Mouse (Mus musculus) forebrain, embryonic 11.5 days (tissue): ENCODE data around the gene Nt5c3b. TPM values are rescaled to one million over a fixed set of nuclear protein-coding genes. Genes with fewer than 3 reads are reported as not detected.

Source experiments
- ATAC-seq: fragments of 200-750 bp; cut with Nextera tagmentation; replicated peaks from 2 replicates; pipeline ENCODE4 v1.8.0; 2017; ENCODE audit warnings: moderate TSS enrichment; ENCODE audit not compliant: low FRiP score
- DNase-seq: peaks from one replicate; pipeline ENCODE4 v3.0.0-alpha.2; 2017; ENCODE audit warnings: low spot score
- H3K27ac ChIP-seq: fragments of 300-500 bp; sonication (generic); 2 replicates; pipeline ENCODE4 v1.5.1; 2014; ENCODE audit warnings: low read depth, low read length
- H3K27me3 ChIP-seq: fragments of 300-500 bp; sonication (generic); 2 replicates; pipeline ENCODE4 v1.6.1; 2014; ENCODE audit warnings: mild to moderate bottlenecking, low read length, mixed read lengths; ENCODE audit not compliant: control insufficient read depth, insufficient read depth
- H3K36me3 ChIP-seq: fragments of 300-500 bp; sonication (generic); 2 replicates; pipeline ENCODE4 v1.6.1; 2014; ENCODE audit warnings: mild to moderate bottlenecking, low read length, moderate library complexity, mixed read lengths; ENCODE audit not compliant: control insufficient read depth, insufficient read depth
- H3K4me1 ChIP-seq: fragments of 300-500 bp; sonication (generic); replicated peaks from 2 replicates; pipeline ENCODE4 v1.6.1; 2014; ENCODE audit warnings: low read length, mixed read lengths; ENCODE audit not compliant: control insufficient read depth, insufficient read depth
- H3K4me2 ChIP-seq: fragments of 300-500 bp; sonication (generic); 2 replicates; pipeline ENCODE4 v1.6.1; 2014; ENCODE audit warnings: low read depth, mild to moderate bottlenecking, low read length, moderate library complexity, mixed read lengths; ENCODE audit not compliant: severe bottlenecking
- H3K4me3 ChIP-seq: fragments of 300-500 bp; sonication (generic); 2 replicates; pipeline ENCODE4 v1.5.1; 2014; ENCODE audit warnings: low read depth, low read length
- H3K9ac ChIP-seq: fragments of 300-500 bp; sonication (generic); 2 replicates; pipeline ENCODE4 v1.6.1; 2014; ENCODE audit warnings: low read length
- H3K9me3 ChIP-seq: fragments of 300-500 bp; sonication (generic); 2 replicates; pipeline ENCODE4 v1.6.1; 2016; ENCODE audit warnings: low read length, mixed read lengths; ENCODE audit not compliant: control insufficient read depth
- WGBS: fragments of 180-500 bp; shearing (Covaris S2); extraction: QIAGEN DNeasy Blood & Tissue Kit; methylation state at CpG from one replicate; pipeline ENCODE4 v1.1.7; 2014; 5-methylcytosine and 5-hydroxymethylcytosine counted together
- polyA plus RNA-seq: library from polyadenylated mRNA; unstranded; fragments of >200 nt; fragmentation: Nextera tagmentation; extraction: Ambion mirVana; gene quantifications from 2 replicates; pipeline ENCODE4 v1.2.1, GENCODE M21; 2014

The Nt5c3b gene
- polyA plus RNA-seq, 1 experiment from 2014 or later: 104 TPM

- Histone ChIP-seq H3K4me3 (peak within 1 kb of the TSS; percentile 57), H3K36me3 (no peaks in the 10 kb centered on the region), H3K4me2 (peak within 1 kb of the TSS; percentile 67), H3K27ac (peak within 1 kb of the TSS; percentile 10; the same call in 1 of the 2 replicates), H3K9me3 (no peaks in the 10 kb centered on the region), H3K4me1 (peaks cover 13% of the 10 kb centered on the region; the same call in 1 of the 2 replicates), H3K9ac (peak within 1 kb of the TSS; percentile 69), H3K27me3 (peaks cover 9% of the 10 kb centered on the region)
- WGBS: under 1% methylated on average over 31 of the region's 31 CpGs
- ATAC-seq (peak; percentile 36), DNase-seq (peak; percentile 74)
Observed at GRCm38 (mm10) chr11:100414914-100415822, 26.4 kb downstream of the Nt5c3b start, which contains the start of gene Fkbp10. Fkbp10 (plus strand) TSS chr11:100415697.

DNA sequence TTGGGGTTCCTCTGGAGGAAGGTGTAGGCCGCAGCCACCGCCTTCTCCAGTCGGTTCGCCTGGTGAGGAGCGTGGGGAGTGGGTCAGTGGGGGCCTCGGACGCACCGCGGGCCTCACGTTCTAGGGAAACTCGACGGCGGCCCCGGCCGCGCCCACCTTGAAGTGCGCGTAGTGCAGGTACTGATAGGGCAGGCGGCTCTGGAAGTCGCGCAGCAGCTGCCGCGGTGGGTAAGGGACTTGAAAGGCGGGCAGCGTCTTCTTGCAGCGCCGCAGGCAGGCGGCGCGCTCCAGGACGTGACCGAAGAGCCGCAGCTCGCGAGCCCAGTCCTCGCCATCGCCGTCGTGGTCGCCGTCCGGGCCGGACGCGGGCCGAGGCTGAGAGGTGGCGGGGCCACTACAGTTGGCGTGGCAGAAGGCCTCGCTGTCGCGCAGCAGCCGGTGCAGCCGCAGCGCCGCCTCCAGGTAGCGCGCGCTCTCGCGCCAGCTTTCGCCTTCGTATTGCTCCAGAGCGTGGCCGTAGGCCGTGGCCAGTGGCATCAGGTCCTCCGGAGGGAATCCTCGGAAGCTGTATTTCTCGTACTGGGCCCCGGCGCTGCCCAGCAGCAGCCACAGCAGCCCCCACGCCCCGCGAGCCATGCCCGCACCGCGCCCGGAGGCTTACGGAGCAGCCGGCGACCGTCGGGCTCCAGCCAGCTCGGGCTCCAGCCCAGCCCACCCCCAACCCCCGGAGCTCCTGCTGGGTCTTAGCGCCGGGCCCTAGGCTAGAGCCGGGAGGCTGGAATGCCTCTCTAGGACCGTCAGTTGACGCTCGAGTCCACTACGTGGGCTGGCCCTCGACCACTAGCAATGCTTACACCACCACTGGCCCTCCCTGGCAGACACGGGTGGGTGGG lies 27.3 kb downstream of the Nt5c3b start, which contains the start of gene P3h4:
TSS of gene P3h4 (minus strand) at position 816 of the 893 bp plus-strand sequence.
- WGBS: 2% methylated on average over 86 of the region's 93 CpGs
- Histone ChIP-seq H3K27ac (peak within 1 kb of the TSS; percentile 10; the same call in 1 of the 2 replicates), H3K9me3 (no peaks in the 10 kb centered on the region), H3K9ac (peak within 1 kb of the TSS; percentile 69), H3K4me1 (peaks cover 13% of the 10 kb centered on the region; the same call in 1 of the 2 replicates), H3K4me3 (peak within 1 kb of the TSS; percentile 57), H3K27me3 (peaks cover 9% of the 10 kb centered on the region), H3K36me3 (no peaks in the 10 kb centered on the region), H3K4me2 (peak within 1 kb of the TSS; percentile 67)
- peak; percentile 90 for ATAC-seq
- DNase-seq: peak; percentile 89

DNA sequence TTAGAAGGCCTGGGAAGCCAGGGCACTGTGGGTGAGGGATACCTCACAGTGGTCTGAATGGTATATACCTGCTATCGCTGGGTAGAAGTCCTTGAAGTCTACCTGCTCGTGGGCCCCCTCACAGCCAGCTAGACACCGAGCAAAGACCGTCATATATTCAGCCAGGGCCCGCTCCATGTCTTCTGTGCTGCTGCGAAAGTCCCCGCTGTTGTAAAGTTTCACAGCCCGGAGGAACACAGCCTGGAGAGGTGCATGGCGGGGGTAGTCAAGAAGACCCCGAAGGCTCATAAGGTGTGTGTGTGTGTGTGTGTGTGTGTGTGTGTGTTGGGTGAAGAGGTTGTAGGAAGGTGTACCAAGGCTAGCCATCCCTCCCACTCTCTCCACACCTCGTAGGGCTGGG lies 28.1 kb downstream of the Nt5c3b start:
- H3K9ac ChIP-seq: peak overlapping the region; percentile 69
- peaks cover 9% of the 10 kb centered on the region for H3K27me3 ChIP-seq
- WGBS: 83% methylated on average over 11 of the region's 11 CpGs
- ATAC-seq (no peak), DNase-seq (no peak)
- H3K36me3 ChIP-seq: no peaks in the 10 kb centered on the region
- H3K9me3 ChIP-seq: no peaks in the 10 kb centered on the region
- H3K4me2 ChIP-seq: peak overlapping the region; percentile 67; the same call in 1 of the 2 replicates
- H3K4me3 ChIP-seq: peak overlapping the region; percentile 57
- no peak overlapping the region for H3K27ac ChIP-seq
- peaks cover 13% of the 10 kb centered on the region; the same call in 1 of the 2 replicates for H3K4me1 ChIP-seq

GRCm38 (mm10) chr11:100411736-100412135 lies 29.9 kb downstream of the Nt5c3b start:
- Histone ChIP-seq H3K4me3 (no peak overlapping the region), H3K27me3 (peaks cover 9% of the 10 kb centered on the region), H3K36me3 (no peaks in the 10 kb centered on the region), H3K27ac (no peak overlapping the region), H3K4me2 (no peak overlapping the region), H3K9ac (no peak overlapping the region), H3K9me3 (no peaks in the 10 kb centered on the region), H3K4me1 (peaks cover 13% of the 10 kb centered on the region; the same call in 1 of the 2 replicates)
- WGBS: 81% methylated on average over 11 of the region's 11 CpGs
- no peak for ATAC-seq
- DNase-seq: no peak

GRCm38 (mm10) chr11:100409686-100410085 lies 31.9 kb downstream of the Nt5c3b start:
- WGBS: 94% methylated on average over 3 of the region's 3 CpGs
- no peaks in the 10 kb centered on the region for H3K9me3 ChIP-seq
- no peak overlapping the region for H3K27ac ChIP-seq
- H3K4me1 ChIP-seq: peaks cover 11% of the 10 kb centered on the region; the same call in 1 of the 2 replicates
- no peak overlapping the region for H3K4me2 ChIP-seq
- peaks cover 2% of the 10 kb centered on the region; the same call in 1 of the 2 replicates for H3K27me3 ChIP-seq
- no peak overlapping the region for H3K9ac ChIP-seq
- DNase-seq (no peak), ATAC-seq (no peak)
- no peak overlapping the region for H3K4me3 ChIP-seq
- H3K36me3 ChIP-seq: no peaks in the 10 kb centered on the region

DNA sequence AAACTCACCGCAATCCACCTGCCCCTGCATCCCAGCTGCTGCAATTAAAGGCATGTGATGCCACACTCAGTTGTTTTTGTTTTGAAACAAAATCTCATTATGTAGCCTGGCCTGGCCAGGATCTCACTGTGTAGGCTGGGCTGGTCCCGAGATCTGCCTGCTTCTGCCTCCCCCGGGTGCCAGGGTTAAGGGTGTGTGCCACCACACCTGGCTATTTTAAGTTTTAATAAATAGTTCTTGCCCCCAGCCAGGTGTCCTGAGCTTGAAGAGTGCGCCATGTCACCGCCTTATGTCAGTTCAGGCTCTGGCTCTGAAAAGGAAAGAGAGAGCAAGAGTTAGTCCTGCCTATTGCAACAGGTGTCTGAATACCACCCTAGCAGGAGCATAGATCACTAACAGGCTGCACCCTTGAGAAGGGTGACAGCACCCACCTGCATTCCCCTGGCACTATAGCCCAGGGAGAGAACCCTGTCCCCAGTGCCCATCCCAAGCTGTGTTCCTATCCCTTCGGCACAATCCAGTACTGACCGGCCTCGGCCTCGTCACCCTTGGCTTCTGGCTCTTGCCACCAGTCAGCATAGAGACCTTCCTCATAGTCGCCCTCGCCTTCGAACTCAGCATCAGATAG lies 32.7 kb downstream of the Nt5c3b start:
- WGBS: 94% methylated on average over 12 of the region's 12 CpGs
- H3K4me3 ChIP-seq: no peak overlapping the region

DNA sequence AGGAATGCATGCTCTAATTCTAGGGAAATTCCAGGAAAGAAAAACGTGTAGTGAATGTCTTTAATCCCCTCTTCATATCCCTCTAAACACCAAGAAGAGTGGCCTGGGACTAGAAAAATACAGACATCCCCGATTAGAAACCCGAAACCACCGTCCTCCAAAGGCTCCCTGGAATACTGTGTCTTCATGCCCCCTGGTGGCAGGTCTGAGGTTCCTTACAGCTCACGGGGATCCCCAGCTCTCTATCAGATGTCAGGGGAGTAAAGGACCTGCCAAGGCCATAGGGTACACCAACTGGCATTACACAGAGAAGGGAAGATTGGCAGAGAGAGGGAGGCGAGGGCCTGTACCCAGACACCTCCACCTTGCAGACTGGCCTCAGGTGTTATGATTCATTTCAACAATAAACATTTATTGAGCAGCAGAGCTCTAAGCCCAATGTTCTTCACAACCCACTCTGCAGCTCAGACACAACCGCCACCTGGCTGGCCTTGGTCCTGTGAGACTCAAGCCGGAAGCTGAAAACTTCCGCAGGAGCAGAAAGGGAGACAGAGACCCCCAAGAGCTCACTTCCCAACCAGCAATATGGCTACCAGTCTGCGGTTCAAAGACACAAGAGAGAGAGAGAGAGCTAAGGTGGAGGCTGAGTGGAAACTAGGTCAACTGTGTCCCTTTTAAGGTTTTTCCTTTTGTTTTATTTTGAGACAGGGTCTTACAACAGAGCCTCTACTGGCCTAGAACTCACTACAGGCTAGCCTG lies 33.4 kb downstream of the Nt5c3b start:
- H3K4me2 ChIP-seq: no peak overlapping the region
- H3K36me3 ChIP-seq: no peaks in the 10 kb centered on the region
- peaks cover 5% of the 10 kb centered on the region; the same call in 1 of the 2 replicates for H3K4me1 ChIP-seq
- ATAC-seq (no peak), DNase-seq (peak; percentile 74)
- H3K27ac ChIP-seq: no peak overlapping the region
- no peak overlapping the region for H3K9ac ChIP-seq
- H3K4me3 ChIP-seq: no peak overlapping the region
- 46% methylated on average over 10 of the region's 10 CpGs for WGBS
- H3K27me3 ChIP-seq: no peaks in the 10 kb centered on the region; the same call in 1 of the 2 replicates
- no peaks in the 10 kb centered on the region for H3K9me3 ChIP-seq

More for the DNA sequence above, 32.7 kb downstream of the Nt5c3b start:
- Histone ChIP-seq H3K9ac (no peak overlapping the region), H3K27me3 (peaks cover 2% of the 10 kb centered on the region; the same call in 1 of the 2 replicates), H3K4me2 (no peak overlapping the region), H3K36me3 (no peaks in the 10 kb centered on the region), H3K9me3 (no peaks in the 10 kb centered on the region), H3K4me1 (peaks cover 6% of the 10 kb centered on the region; the same call in 1 of the 2 replicates), H3K27ac (no peak overlapping the region)
- DNase-seq (no peak), ATAC-seq (no peak)
